In genomic region chr17:30490601-30491000, GRCm38 (mm10) we compare ENCODE assay signal across 19 mouse cellular contexts.
"Had no signal": no experiment of that assay in that cellular context is flagged by ENCODE, and none has a peak within 500 bp of the region (broad histone marks: within the 10 kb centered on the region; RNA-seq: fewer than 3 reads in every experiment).

No protein-coding gene starts in this region.

- H3K4me2 ChIP-seq: intestine, embryonic 15.5 days; kidney, embryonic 15.5 days; liver, embryonic 13.5 days; neural tube, embryonic 12.5 days; neural tube, embryonic 15.5 days had no signal

- H3K27me3 ChIP-seq: intestine, embryonic 15.5 days; kidney, embryonic 15.5 days; liver, embryonic 13.5 days; neural tube, embryonic 12.5 days; neural tube, embryonic 15.5 days had no signal

- H3K4me3 ChIP-seq: intestine, embryonic 15.5 days; kidney, embryonic 15.5 days; left cerebral cortex, adult 2 months; liver, embryonic 13.5 days; neural tube, embryonic 12.5 days; neural tube, embryonic 15.5 days had no signal

- H3K36me3 ChIP-seq: intestine, embryonic 15.5 days; neural tube, embryonic 12.5 days; neural tube, embryonic 15.5 days had no signal

- ATAC-seq: intestine, embryonic 15.5 days had no signal

- H3K9me3 ChIP-seq: intestine, embryonic 15.5 days; kidney, embryonic 15.5 days; liver, embryonic 13.5 days; neural tube, embryonic 12.5 days; neural tube, embryonic 15.5 days had no signal

- H3K4me1 ChIP-seq: intestine, embryonic 15.5 days; kidney, embryonic 15.5 days; liver, embryonic 13.5 days had no signal

- DNase-seq: kidney, adult 11 months; kidney, adult 8-10 months; kidney, postnatal 36 days; layer of hippocampus, postnatal 36 days; liver, embryonic 13.5 days; lung, adult 2 months; lung, postnatal 14 days; lung, postnatal 4 days; right cerebral cortex, adult 18-20 months; right cerebral cortex, postnatal 14 days; right cerebral cortex, postnatal 4 days; thymus, adult 2 months; thymus, postnatal 14 days had no signal

- H3K9ac ChIP-seq: intestine, embryonic 15.5 days; kidney, embryonic 15.5 days; liver, embryonic 13.5 days; neural tube, embryonic 12.5 days; neural tube, embryonic 15.5 days had no signal

- H3K27ac ChIP-seq: intestine, embryonic 15.5 days; kidney, embryonic 15.5 days; left cerebral cortex, adult 2 months; liver, embryonic 13.5 days; neural tube, embryonic 12.5 days; neural tube, embryonic 15.5 days; stomach, postnatal 0 days had no signal
